Mouse (Mus musculus) MEL (cell line): ENCODE measurements at regions not wholly inside any gene's neighbourhood (a gene's known extent, or its start where the extent isn't known, plus 50 kb on each side); places are given as distances from the start of the nearest gene placed in this dataset.

ENCODE experiments used
- EP300 ChIP-seq, 2 experiments: IDR thresholded peaks; 2 replicates each; pipeline ENCODE4 v1.6.1; 2011; ENCODE audit warnings: improper control_type of control experiment in 2 of 2, low read length in 2 of 2, low read depth in 1 of 2, mild to moderate bottlenecking in 1 of 2
- HCFC1 ChIP-seq: IDR thresholded peaks from 2 replicates; pipeline ENCODE4 v1.6.1; 2012; ENCODE audit warnings: low read depth, mild to moderate bottlenecking, inconsistent platforms, low read length, improper control_type of control experiment, moderate library complexity
- JUND ChIP-seq: IDR thresholded peaks from 2 replicates; pipeline ENCODE4 v1.6.1; 2011; ENCODE audit warnings: low read depth, mild to moderate bottlenecking, improper control_type of control experiment, low read length
- KAT2A ChIP-seq: conservative IDR thresholded peaks from 2 replicates; pipeline ENCODE4 v1.6.1; 2012; ENCODE audit warnings: low read depth, low read length, improper control_type of control experiment, inconsistent platforms
- MAFK ChIP-seq: IDR thresholded peaks from 2 replicates; pipeline ENCODE4 v1.6.1; 2011; ENCODE audit warnings: low read depth, mild to moderate bottlenecking, low read length, improper control_type of control experiment, borderline replicate concordance
- MAX ChIP-seq: IDR thresholded peaks from 2 replicates; pipeline ENCODE4 v1.6.1; 2011; ENCODE audit warnings: low read length, improper control_type of control experiment
- MAZ ChIP-seq: IDR thresholded peaks from 2 replicates; pipeline ENCODE4 v1.6.1; 2012; ENCODE audit warnings: low read depth, mild to moderate bottlenecking, inconsistent platforms, low read length, improper control_type of control experiment
- NRF1 ChIP-seq: IDR thresholded peaks from 2 replicates; pipeline ENCODE4 v1.6.1; 2014; ENCODE audit warnings: low read depth, mild to moderate bottlenecking, inconsistent platforms, low read length, improper control_type of control experiment, moderate library complexity; ENCODE audit not compliant: poor library complexity, insufficient read depth, severe bottlenecking
- POLR2A ChIP-seq, 2 experiments: IDR thresholded peaks; 2 replicates each; pipeline ENCODE4 v1.6.1; 2011 to 2012; ENCODE audit warnings: low read length in 2 of 2, mild to moderate bottlenecking in 2 of 2, control low read depth in 1 of 2, improper control_type of control experiment in 1 of 2, low read depth in 1 of 2, moderate library complexity in 1 of 2; ENCODE audit not compliant: control insufficient read depth in 1 of 2, insufficient read depth in 1 of 2, poor library complexity in 1 of 2
- POLR2AphosphoS5 ChIP-seq: IDR thresholded peaks from 2 replicates; pipeline ENCODE4 v1.6.1; 2012; ENCODE audit warnings: low read depth, borderline replicate concordance, mild to moderate bottlenecking, inconsistent platforms, low read length, moderate library complexity, mixed read lengths
- RAD21 ChIP-seq: IDR thresholded peaks from 2 replicates; pipeline ENCODE4 v1.6.1; 2011; ENCODE audit warnings: mild to moderate bottlenecking, low read depth, low read length, improper control_type of control experiment
- USF1 ChIP-seq: IDR thresholded peaks from 2 replicates; pipeline ENCODE4 v1.6.1; 2014; ENCODE audit warnings: low read depth, mild to moderate bottlenecking, inconsistent platforms, low read length, improper control_type of control experiment, moderate library complexity
- ZKSCAN1 ChIP-seq: IDR thresholded peaks from 2 replicates; pipeline ENCODE4 v1.6.1; 2012; ENCODE audit warnings: low read depth, mild to moderate bottlenecking, inconsistent platforms, low read length, improper control_type of control experiment, moderate library complexity

- no peak for TF ChIP-seq JUND
- no peak for TF ChIP-seq NRF1
- TF ChIP-seq RAD21, result no peak
- TF ChIP-seq ZKSCAN1, result no peak
- no peak for TF ChIP-seq KAT2A
- no peak for TF ChIP-seq POLR2A (IDR thresholded peaks at IDR 0.05; ENCODE audit: control insufficient read depth in 1 of 2, insufficient read depth in 1 of 2, low read depth in 1 of 2, low read length in 2 of 2, poor library complexity in 1 of 2)
- TF ChIP-seq HCFC1, result no peak
- no peak for TF ChIP-seq MAX
- no peak for TF ChIP-seq POLR2AphosphoS5
- no peak for TF ChIP-seq MAZ
- no peak for TF ChIP-seq EP300 (IDR thresholded peaks at IDR 0.05; ENCODE audit: low read depth in 1 of 2, low read length in 2 of 2)
- TF ChIP-seq MAFK, result no peak
- TF ChIP-seq USF1, result no peak
Observed at GRCm38 (mm10) chr17:45341573-45341972, 92.0 kb downstream of the Cdc5l start.
